Mouse (Mus musculus): Measurements from ENCODE around the gene Dlx4. TPM values are rescaled to one million over a fixed set of nuclear protein-coding genes. Genes with fewer than 3 reads are reported as not detected.

The Dlx4 gene
- polyA plus RNA-seq (2014; fragmentation: Illumina TruSeq; extraction: RNeasy Lipid Tissue Mini Kit (QIAGEN cat#74804); ENCODE audit: insufficient read depth, low read depth, low replicate concordance): 0.34 TPM

DNA sequence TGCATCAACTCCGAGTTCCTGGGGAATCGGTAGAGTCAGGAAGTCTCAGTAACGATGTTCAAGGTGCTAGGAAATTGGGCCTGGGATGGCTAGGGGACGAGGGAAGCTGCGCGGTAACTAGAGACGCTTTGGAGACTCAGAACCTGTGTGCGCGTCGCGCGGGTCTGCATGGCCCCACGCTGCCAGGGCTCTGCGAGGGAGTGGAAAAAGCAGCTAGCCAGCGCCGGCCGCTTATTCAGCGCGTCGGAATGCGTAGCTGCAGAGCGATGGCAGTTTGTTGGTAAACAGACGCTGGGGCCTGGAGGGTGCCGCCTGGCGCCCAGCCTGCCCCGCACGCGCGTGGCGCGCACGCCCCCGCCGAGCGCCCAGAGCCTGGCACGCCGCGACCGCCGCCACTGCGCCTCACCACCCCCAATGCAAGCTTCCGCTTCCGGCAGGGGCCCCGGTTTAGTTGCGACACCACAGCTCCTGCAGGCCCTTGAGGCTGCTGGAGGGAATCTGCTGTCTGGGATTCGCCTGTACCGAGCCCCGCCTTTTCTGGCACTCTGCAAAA is at the start of gene Dlx4:
Gene Dlx4 (minus strand): TSS at position 413 of the 553 bp plus-strand sequence.

DNA sequence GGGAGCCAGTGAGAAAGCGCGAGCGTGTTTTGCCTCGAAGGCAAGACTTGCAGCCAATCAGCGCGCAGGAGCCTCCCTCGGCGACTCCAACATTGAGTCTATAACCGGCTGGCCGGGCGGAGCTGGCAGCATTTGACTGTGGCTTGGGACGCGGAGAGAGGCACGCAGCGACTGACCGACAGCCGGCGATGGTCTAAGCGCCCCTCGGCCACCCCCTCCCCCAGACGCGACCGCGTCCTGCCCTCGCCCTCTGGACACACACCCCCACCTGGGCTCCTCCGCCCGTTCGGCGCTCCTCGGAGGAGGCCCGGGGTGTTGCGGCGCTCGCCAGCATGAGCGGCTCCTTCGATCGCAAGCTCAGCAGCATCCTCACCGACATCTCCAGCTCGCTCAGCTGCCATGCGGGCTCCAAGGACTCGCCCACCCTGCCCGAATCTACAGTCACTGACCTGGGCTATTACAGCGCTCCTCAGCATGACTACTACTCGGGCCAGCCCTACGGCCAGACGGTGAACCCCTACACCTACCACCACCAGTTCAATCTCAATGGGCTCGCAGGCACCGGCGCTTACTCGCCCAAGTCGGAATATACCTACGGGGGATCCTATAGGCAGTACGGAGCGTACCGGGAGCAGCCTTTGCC is 26.0 kb downstream of the Dlx4 start, which contains the start of gene Dlx3:
Gene Dlx3 (plus strand): TSS at position 130 of the 643 bp plus-strand sequence.

Other genes with a start within 250 kb of the Dlx4 start
- 42.1 TPM for gene Col1a1, start 210.0 kb downstream of the Dlx4 start, polyA plus RNA-seq (2014; fragmentation: Illumina TruSeq; extraction: RNeasy Lipid Tissue Mini Kit (QIAGEN cat#74804); ENCODE audit: insufficient read depth, low read depth, low replicate concordance)
- gene Hils1, start 178.7 kb downstream of the Dlx4 start, polyA plus RNA-seq (2014; fragmentation: Illumina TruSeq; extraction: RNeasy Lipid Tissue Mini Kit (QIAGEN cat#74804); ENCODE audit: insufficient read depth, low read depth, low replicate concordance): not detected
- gene Sgca, start 169.9 kb downstream of the Dlx4 start, polyA plus RNA-seq (2014; fragmentation: Illumina TruSeq; extraction: RNeasy Lipid Tissue Mini Kit (QIAGEN cat#74804); ENCODE audit: insufficient read depth, low read depth, low replicate concordance): 3.8 TPM
- gene Ppp1r9b, start 155.2 kb downstream of the Dlx4 start, polyA plus RNA-seq (2014; fragmentation: Illumina TruSeq; extraction: RNeasy Lipid Tissue Mini Kit (QIAGEN cat#74804); ENCODE audit: insufficient read depth, low read depth, low replicate concordance): 42.2 TPM
- gene Samd14, start 136.4 kb downstream of the Dlx4 start, polyA plus RNA-seq (2014; fragmentation: Illumina TruSeq; extraction: RNeasy Lipid Tissue Mini Kit (QIAGEN cat#74804); ENCODE audit: insufficient read depth, low read depth, low replicate concordance): 3.7 TPM
- 24.0 TPM for gene Pdk2, start 104.9 kb downstream of the Dlx4 start, polyA plus RNA-seq (2014; fragmentation: Illumina TruSeq; extraction: RNeasy Lipid Tissue Mini Kit (QIAGEN cat#74804); ENCODE audit: insufficient read depth, low read depth, low replicate concordance)
- gene Itga3, start 69.5 kb downstream of the Dlx4 start, polyA plus RNA-seq (2014; fragmentation: Illumina TruSeq; extraction: RNeasy Lipid Tissue Mini Kit (QIAGEN cat#74804); ENCODE audit: insufficient read depth, low read depth, low replicate concordance): 43.5 TPM
- gene Dlx3, start 26.1 kb downstream of the Dlx4 start, polyA plus RNA-seq (2014; fragmentation: Illumina TruSeq; extraction: RNeasy Lipid Tissue Mini Kit (QIAGEN cat#74804); ENCODE audit: insufficient read depth, low read depth, low replicate concordance): not detected
- 0.25 TPM for gene Tac4, start 115.3 kb upstream of the Dlx4 start, polyA plus RNA-seq (2014; fragmentation: Illumina TruSeq; extraction: RNeasy Lipid Tissue Mini Kit (QIAGEN cat#74804); ENCODE audit: insufficient read depth, low read depth, low replicate concordance)
- 18.6 TPM for gene Kat7, start 164.0 kb upstream of the Dlx4 start, polyA plus RNA-seq (2014; fragmentation: Illumina TruSeq; extraction: RNeasy Lipid Tissue Mini Kit (QIAGEN cat#74804); ENCODE audit: insufficient read depth, low read depth, low replicate concordance)
- gene Fam117a, start 190.8 kb upstream of the Dlx4 start, polyA plus RNA-seq (2014; fragmentation: Illumina TruSeq; extraction: RNeasy Lipid Tissue Mini Kit (QIAGEN cat#74804); ENCODE audit: insufficient read depth, low read depth, low replicate concordance): 19.8 TPM
- 55.0 TPM for gene Slc35b1, start 238.4 kb upstream of the Dlx4 start, polyA plus RNA-seq (2014; fragmentation: Illumina TruSeq; extraction: RNeasy Lipid Tissue Mini Kit (QIAGEN cat#74804); ENCODE audit: insufficient read depth, low read depth, low replicate concordance)

All from lung, adult 10 weeks (tissue).